Mouse (Mus musculus) MEL (cell line): ENCODE measurements around the gene Gm8068. TPM values are rescaled to one million over a fixed set of nuclear protein-coding genes. Genes with fewer than 3 reads are reported as not detected.
"Not testable (repeated sequence)": the region's sequence is repeated elsewhere in the genome, so short reads cannot be mapped to it uniquely, and the experiment has no call there.

Experiments
- DNase-seq: peaks from one replicate; pipeline ENCODE4 v3.0.0; 2011; ENCODE audit warnings: low read depth, low spot score
- H3K27ac ChIP-seq: 2 replicates; pipeline ENCODE4 v1.5.1; 2012; ENCODE audit warnings: low read depth, mild to moderate bottlenecking, control low read depth, low read length, moderate library complexity; ENCODE audit not compliant: control insufficient read depth
- H3K27me3 ChIP-seq, 2 experiments: fragments of 150-350 bp in 1 of 2; sonication (generic) in 1 of 2; 2 replicates each; pipeline ENCODE4 v1.6.1; 2012; ENCODE audit warnings: low read length in 2 of 2, mild to moderate bottlenecking in 2 of 2, improper control_type of control experiment in 1 of 2, moderate library complexity in 1 of 2; ENCODE audit not compliant: insufficient read depth in 2 of 2, control insufficient read depth in 1 of 2
- H3K36me3 ChIP-seq, 2 experiments: 2 replicates each; pipeline ENCODE4 v1.6.1; 2012 to 2014; ENCODE audit warnings: low read length in 2 of 2, improper control_type of control experiment in 1 of 2, inconsistent platforms in 1 of 2, mild to moderate bottlenecking in 1 of 2; ENCODE audit not compliant: insufficient read depth in 2 of 2, control insufficient read depth in 1 of 2
- H3K4me1 ChIP-seq, 2 experiments: fragments of 150-350 bp in 1 of 2; sonication (generic) in 1 of 2; 2 replicates each; pipeline ENCODE4 v1.6.1; 2012; ENCODE audit warnings: low read length in 2 of 2, improper control_type of control experiment in 1 of 2, mild to moderate bottlenecking in 1 of 2; ENCODE audit not compliant: insufficient read depth in 2 of 2, control insufficient read depth in 1 of 2
- H3K4me3 ChIP-seq, 2 experiments: fragments of 150-350 bp in 1 of 2; sonication (generic) in 1 of 2; 2 replicates each; pipeline ENCODE4 v1.5.1; 2012; ENCODE audit warnings: low read depth in 2 of 2, low read length in 2 of 2, mild to moderate bottlenecking in 2 of 2, moderate library complexity in 2 of 2, control low read depth in 1 of 2, improper control_type of control experiment in 1 of 2; ENCODE audit not compliant: control insufficient read depth in 1 of 2, insufficient read depth in 1 of 2
- H3K79me2 ChIP-seq: 2 replicates; pipeline ENCODE4 v1.6.1; 2012; ENCODE audit warnings: mild to moderate bottlenecking, low read length, moderate library complexity; ENCODE audit not compliant: control insufficient read depth, poor library complexity, insufficient read depth
- H3K9ac ChIP-seq: 2 replicates; pipeline ENCODE4 v1.6.1; 2012; ENCODE audit warnings: low read depth, mild to moderate bottlenecking, control low read depth, low read length, moderate library complexity; ENCODE audit not compliant: control insufficient read depth, poor library complexity, severe bottlenecking
- H3K9me3 ChIP-seq: fragments of 150-350 bp; sonication (generic); replicated peaks from 2 replicates; pipeline ENCODE4 v1.6.1; 2012; ENCODE audit warnings: mild to moderate bottlenecking, low read length, improper control_type of control experiment, moderate library complexity; ENCODE audit not compliant: insufficient read depth
- polyA plus RNA-seq, 2 experiments: library from polyadenylated mRNA; stranded (reverse) in 1 of 2; unstranded in 1 of 2; fragments of >175 nt in 1 of 2; fragments of >200 nt in 1 of 2; gene quantifications; 2 replicates each; pipeline versions ENCODE4 v1.2.1 to v1.2.4; 2012; ENCODE audit warnings: low replicate concordance in 2 of 2, low read depth in 1 of 2; ENCODE audit not compliant: insufficient read length in 2 of 2, insufficient read depth in 1 of 2, missing spikeins in 1 of 2
- total RNA-seq: library from RNA; depleted of rRNA; stranded (reverse); fragments of 300-350 nt; gene quantifications from 2 replicates; pipeline ENCODE4 v1.2.3, GENCODE M21; 2012; rRNA removed

Gene Gm8068
- total RNA-seq, result not detected in 2 replicates
- not detected for polyA plus RNA-seq

GRCm38 (mm10) chr14:41701785-41702184 is at the start of gene Gm8068:
Gm8068 (minus strand) TSS chr14:41701885.
- H3K4me1 ChIP-seq, H3K27me3 ChIP-seq, H3K9me3 ChIP-seq, H3K27ac ChIP-seq, H3K36me3 ChIP-seq, DNase-seq, H3K9ac ChIP-seq, H3K4me3 ChIP-seq, H3K79me2 ChIP-seq: not testable (repeated sequence)

DNA sequence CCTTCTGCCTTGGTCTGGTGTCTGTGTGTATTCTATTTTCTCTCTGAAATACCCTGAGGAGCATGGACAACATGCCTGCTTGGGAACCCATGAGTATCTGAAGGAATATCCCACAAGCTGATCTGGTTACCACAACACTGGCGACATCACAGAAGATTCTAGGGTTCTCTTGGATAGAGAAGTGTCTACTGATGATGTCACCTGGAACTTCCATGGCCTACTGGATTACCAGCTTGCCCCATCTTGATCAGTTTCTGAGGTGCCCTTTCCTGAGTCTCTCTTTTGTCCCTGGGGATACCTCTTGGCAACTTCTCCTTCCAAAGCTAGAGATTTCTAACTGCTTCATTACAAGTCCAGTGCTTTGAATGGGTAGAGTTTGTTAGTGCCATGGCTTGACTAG is 48.8 kb upstream of the Gm8068 start, which contains the start of gene Gm7929:
TSS of gene Gm7929 (minus strand) at position 101 of the 400 bp plus-strand sequence.
- not testable (repeated sequence) for H3K9ac ChIP-seq, H3K27ac ChIP-seq, H3K36me3 ChIP-seq, H3K4me1 ChIP-seq, H3K9me3 ChIP-seq, H3K79me2 ChIP-seq, DNase-seq, H3K27me3 ChIP-seq, H3K4me3 ChIP-seq

- not testable (repeated sequence) for H3K9ac ChIP-seq, H3K36me3 ChIP-seq, H3K4me3 ChIP-seq, H3K27ac ChIP-seq, H3K4me1 ChIP-seq, H3K79me2 ChIP-seq, H3K27me3 ChIP-seq, H3K9me3 ChIP-seq, DNase-seq
These were observed 21.8 kb upstream of the Gm8068 start for GRCm38 (mm10) chr14:41723437-41723836.

DNA sequence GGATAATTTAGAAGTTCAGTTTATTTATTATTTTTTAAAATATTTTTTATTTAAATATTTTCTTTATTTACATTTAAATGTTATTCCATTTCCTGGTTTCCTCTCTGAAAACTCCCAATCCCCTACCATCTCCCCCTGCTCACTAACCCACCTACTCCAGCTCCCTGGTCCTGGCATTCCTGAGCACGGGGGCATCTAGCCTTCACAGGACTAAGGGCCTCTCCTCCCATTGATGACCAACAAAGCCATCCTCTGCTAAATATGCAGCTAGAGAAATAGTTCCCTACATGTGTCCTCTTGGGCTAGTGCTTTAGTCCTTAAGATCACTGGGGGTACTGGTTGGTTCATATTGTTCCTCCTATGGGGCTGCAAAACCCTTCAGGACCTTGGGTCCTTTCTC is 15.5 kb upstream of the Gm8068 start:
- not testable (repeated sequence) for DNase-seq, H3K27ac ChIP-seq

DNA sequence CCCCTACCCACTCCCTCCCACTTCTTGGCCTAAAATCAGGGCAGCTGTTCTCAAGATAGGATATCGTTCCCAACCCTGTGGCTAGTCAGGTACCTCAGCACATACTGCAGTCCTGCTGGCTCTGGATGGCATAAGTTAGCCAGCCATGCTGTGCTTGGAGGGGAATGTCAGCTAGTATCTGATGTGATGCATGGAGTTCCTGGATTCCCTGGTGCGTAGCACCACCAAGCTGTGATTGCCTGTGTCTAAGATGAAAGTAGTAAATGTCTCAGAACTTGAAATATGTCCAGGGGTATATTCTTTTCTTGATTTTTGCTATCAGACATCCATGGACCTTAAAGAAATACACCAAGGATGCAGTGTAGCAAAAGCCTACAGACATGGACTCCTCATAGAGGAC is 53.5 kb downstream of the Gm8068 start:
- DNase-seq, H3K27me3 ChIP-seq, H3K27ac ChIP-seq, H3K4me3 ChIP-seq, H3K36me3 ChIP-seq, H3K9ac ChIP-seq, H3K9me3 ChIP-seq, H3K4me1 ChIP-seq, H3K79me2 ChIP-seq: not testable (repeated sequence)

More for the DNA sequence above, 15.5 kb upstream of the Gm8068 start:
- not testable (repeated sequence) for H3K4me3 ChIP-seq, H3K9ac ChIP-seq, H3K79me2 ChIP-seq, H3K4me1 ChIP-seq, H3K9me3 ChIP-seq, H3K36me3 ChIP-seq, H3K27me3 ChIP-seq

Other genes starting within 250 kb of the Gm8068 start
- gene Gm7954, start 248.4 kb downstream of the Gm8068 start, total RNA-seq, result not detected in 2 replicates
- not detected for gene Gm7954, start 248.4 kb downstream of the Gm8068 start, polyA plus RNA-seq
- not detected in 2 replicates for gene Gm3486, start 212.4 kb downstream of the Gm8068 start, total RNA-seq
- gene Gm3486, start 212.4 kb downstream of the Gm8068 start, polyA plus RNA-seq, result not detected
- gene Gm7970, start 146.3 kb downstream of the Gm8068 start, total RNA-seq, result not detected in 2 replicates
- not detected for gene Gm7970, start 146.3 kb downstream of the Gm8068 start, polyA plus RNA-seq
- not detected in 2 replicates for gene 1700049E17Rik2, start 128.7 kb downstream of the Gm8068 start, total RNA-seq
- gene 1700049E17Rik2, start 128.7 kb downstream of the Gm8068 start, polyA plus RNA-seq, result not detected
- not detected in 2 replicates for gene Gm3072, start 77.3 kb downstream of the Gm8068 start, total RNA-seq
- not detected for gene Gm3072, start 77.3 kb downstream of the Gm8068 start, polyA plus RNA-seq
- gene Gm3676, start 55.4 kb downstream of the Gm8068 start, total RNA-seq, result not detected in 2 replicates
- gene Gm3676, start 55.4 kb downstream of the Gm8068 start, polyA plus RNA-seq, result not detected
- not detected in 2 replicates for gene Gm7929, start 48.7 kb upstream of the Gm8068 start, total RNA-seq
- gene Gm7929, start 48.7 kb upstream of the Gm8068 start, polyA plus RNA-seq, result not detected
- gene Gm47189, start 70.6 kb upstream of the Gm8068 start, total RNA-seq, result not detected in 2 replicates
- not detected for gene Gm47189, start 70.6 kb upstream of the Gm8068 start, polyA plus RNA-seq
- gene Gm7980, start 205.4 kb upstream of the Gm8068 start, total RNA-seq, result not detected in 2 replicates
- not detected for gene Gm7980, start 205.4 kb upstream of the Gm8068 start, polyA plus RNA-seq
- gene 1700049E17Rik1, start 223.1 kb upstream of the Gm8068 start, total RNA-seq, result not detected in 2 replicates
- not detected for gene 1700049E17Rik1, start 223.1 kb upstream of the Gm8068 start, polyA plus RNA-seq
- gene 1700024B05Rik, start 242.1 kb upstream of the Gm8068 start, total RNA-seq, result not detected in 2 replicates
- under 1 TPM in 1 of 2 experiments, not detected in 1; 0.10 TPM for gene 1700024B05Rik, start 242.1 kb upstream of the Gm8068 start, polyA plus RNA-seq